In genomic region chr13:59499374-59499773, GRCm38 (mm10) we compare ENCODE assay signal across 15 mouse cellular contexts.
DNase-seq lines count a peak whose midpoint lies in the region; TF ChIP-seq lines count a peak whose summit lies in the region.
"Had no signal": no experiment of that assay in that cellular context is flagged by ENCODE, and none has a peak within 500 bp of the region (broad histone marks: within the 10 kb centered on the region; RNA-seq: fewer than 3 reads in every experiment).

No protein-coding gene starts in this region.

- H3K27ac ChIP-seq in kidney, adult 2 months (ENCODE audit: insufficient read depth, low read depth, low read length): no peak overlapping the region
- H3K27ac ChIP-seq: embryonic facial prominence, embryonic 13.5 days; hindbrain, postnatal 0 days; neural tube, embryonic 13.5 days had no signal

- H3K4me1 ChIP-seq in kidney, adult 2 months (ENCODE audit: control insufficient read depth, insufficient read depth, low read length): no peaks in the 10 kb centered on the region

- DNase-seq in adrenal gland, adult 2 months: peak; percentile 54
- no peak for DNase-seq in adrenal gland, adult 8-10 months
- peak; percentile 44 to 59 for DNase-seq in cerebellum, postnatal 25 days
- DNase-seq in cerebellum, adult 8-10 months: no peak
- DNase-seq in kidney, adult 2 months: peak; percentile 19
- DNase-seq in kidney, postnatal 25 days: no peak
- peak; percentile 54 to 70 for DNase-seq in heart, adult 9 months (ENCODE audit: low spot score in 2 of 2)
- no peak for DNase-seq in layer of hippocampus, adult 8-10 months (ENCODE audit: low spot score in 2 of 2)
- DNase-seq: lung, postnatal 10 days; midbrain, embryonic 14.5 days; right cerebral cortex, adult 18-20 months had no signal

- no peak overlapping the region for H3K4me3 ChIP-seq in kidney, adult 2 months (ENCODE audit: insufficient read depth, low read depth, low read length)
- H3K4me3 ChIP-seq: embryonic facial prominence, embryonic 13.5 days; megakaryocyte, embryonic 14.5 days; neural tube, embryonic 13.5 days had no signal

- TF ChIP-seq POLR2A in kidney, adult 2 months (IDR thresholded peaks at IDR 0.05; ENCODE audit: low read depth, low read length): no peak

- WGBS in kidney, adult 2 months: 76% methylated on average over 2 of the region's 2 CpGs

- no peaks in the 10 kb centered on the region for H3K27me3 ChIP-seq in kidney, adult 2 months (replicated peaks; ENCODE audit: control insufficient read depth, insufficient read depth, low read length)
- H3K27me3 ChIP-seq: embryonic facial prominence, embryonic 13.5 days; megakaryocyte, embryonic 14.5 days; neural tube, embryonic 13.5 days had no signal

- TF ChIP-seq CTCF in kidney, adult 2 months (conservative IDR thresholded peaks at IDR 0.05; ENCODE audit: insufficient read depth, insufficient read length, low read depth, low read length): no peak

- no peaks in the 10 kb centered on the region; the same call in 1 of the 2 replicates for H3K36me3 ChIP-seq in kidney, adult 2 months (ENCODE audit: control insufficient read depth, insufficient read depth, low read length)

Comparison
In these comparisons a context has a peak if more than half of its experiments do, and no peak if none do; other contexts are left out.
1. DNase-seq: peak in adrenal gland, adult 2 months (single experiment), cerebellum, postnatal 25 days (2 of 2), kidney, adult 2 months (single experiment) and heart, adult 9 months (2 of 2); none in adrenal gland, adult 8-10 months (single experiment), cerebellum, adult 8-10 months (single experiment), kidney, postnatal 25 days (0 of 2) and layer of hippocampus, adult 8-10 months (0 of 2).